ENCODE assay signal across 8 mouse cellular contexts in genomic region chrX:140956272-140956940, GRCm38 (mm10). TPM values are rescaled to one million over a fixed set of nuclear protein-coding genes. Genes with fewer than 3 reads are reported as not detected.
DNase-seq lines count a peak whose midpoint lies in the region; ATAC-seq and TF ChIP-seq lines count a peak whose summit lies in the region.

Gene Psmd10, minus strand, starts transcription at chrX:140956728.
Gene Atg4a, plus strand, starts transcription at chrX:140956907.

- H3K36me3 ChIP-seq in forebrain, embryonic 10.5 days (replicated peaks) = no peaks in the 10 kb centered on the region
- H3K36me3 ChIP-seq in heart, embryonic 15.5 days = no peaks in the 10 kb centered on the region
- no peaks in the 10 kb centered on the region for H3K36me3 ChIP-seq in liver, embryonic 14.5 days (replicated peaks; ENCODE audit: control insufficient read depth, insufficient read depth, low read depth)
- H3K36me3 ChIP-seq in neural tube, embryonic 11.5 days (ENCODE audit: control insufficient read depth, insufficient read depth, low read length) = no peaks in the 10 kb centered on the region
- H3K36me3 ChIP-seq in stomach, postnatal 0 days (ENCODE audit: control insufficient read depth, insufficient read depth, low read length) = no peaks in the 10 kb centered on the region

- peak; percentile 98 for ATAC-seq in heart, embryonic 15.5 days (replicated peaks; ENCODE audit: insufficient number of reproducible peaks, insufficient read depth, low FRiP score, low read depth)
- peak; percentile 91 for ATAC-seq in liver, embryonic 14.5 days (ENCODE audit: insufficient read depth)
- ATAC-seq in neural tube, embryonic 11.5 days (ENCODE audit: insufficient read depth, low FRiP score, low TSS enrichment) = peak; percentile 97
- ATAC-seq in stomach, postnatal 0 days (ENCODE audit: low FRiP score, low TSS enrichment) = peak; percentile 99

- peaks cover 91% of the 10 kb centered on the region for H3K27me3 ChIP-seq in forebrain, embryonic 10.5 days (ENCODE audit: poor library complexity, severe bottlenecking)
- no peaks in the 10 kb centered on the region for H3K27me3 ChIP-seq in heart, embryonic 15.5 days
- no peaks in the 10 kb centered on the region for H3K27me3 ChIP-seq in liver, embryonic 14.5 days (ENCODE audit: control insufficient read depth, insufficient read depth, low read length)
- no peaks in the 10 kb centered on the region for H3K27me3 ChIP-seq in neural tube, embryonic 11.5 days (ENCODE audit: control insufficient read depth, insufficient read depth, low read length)
- no peaks in the 10 kb centered on the region for H3K27me3 ChIP-seq in stomach, postnatal 0 days (ENCODE audit: control insufficient read depth, insufficient read depth, low read length)

- DNase-seq in CD8-positive naive resting alpha-beta T cell, adult 2 months (ENCODE audit: low read depth in 2 of 2, low spot score in 2 of 2) = peak; percentile 82 to 83
- peak; percentile 83 for DNase-seq in c-Kit-positive CD71-negative TER-119-negative erythroid progenitor cells, embryonic 14.5 days (ENCODE audit: low read depth)
- DNase-seq in forebrain, embryonic 10.5 days (ENCODE audit: extremely low spot score, low spot score) = peak; percentile 84
- peak; percentile 95 to 97 for DNase-seq in kidney, postnatal 25 days
- peak; percentile 92 to 93 (median 92) for DNase-seq in liver, embryonic 14.5 days (ENCODE audit: low read depth in 3 of 3, low spot score in 3 of 3)
- DNase-seq in neural tube, embryonic 11.5 days (ENCODE audit: low spot score) = peak; percentile 87
- DNase-seq in stomach, postnatal 0 days (ENCODE audit: low spot score) = peak; percentile 89

- no peaks in the 10 kb centered on the region for H3K9me3 ChIP-seq in forebrain, embryonic 10.5 days
- H3K9me3 ChIP-seq in heart, embryonic 15.5 days (replicated peaks) = no peaks in the 10 kb centered on the region
- H3K9me3 ChIP-seq in liver, embryonic 14.5 days (ENCODE audit: control insufficient read depth, low read length) = no peaks in the 10 kb centered on the region
- H3K9me3 ChIP-seq in neural tube, embryonic 11.5 days (ENCODE audit: control insufficient read depth, low read length) = no peaks in the 10 kb centered on the region
- no peaks in the 10 kb centered on the region for H3K9me3 ChIP-seq in stomach, postnatal 0 days (ENCODE audit: control insufficient read depth, low read length)

- H3K9ac ChIP-seq in heart, embryonic 15.5 days = peak within 1 kb of the TSS; percentile 46
- H3K9ac ChIP-seq in liver, embryonic 14.5 days (replicated peaks) = peak within 1 kb of the TSS; percentile 72
- 0 out of 2 replicates have a peak within 1 kb of the TSS, but pooled peaks have one; percentile 2 for H3K9ac ChIP-seq in neural tube, embryonic 11.5 days (ENCODE audit: low read length)
- peak within 1 kb of the TSS; percentile 53 for H3K9ac ChIP-seq in stomach, postnatal 0 days (ENCODE audit: low read length)

- peak within 1 kb of the TSS; percentile 57 for H3K4me3 ChIP-seq in forebrain, embryonic 10.5 days
- H3K4me3 ChIP-seq in heart, embryonic 15.5 days = peak within 1 kb of the TSS; percentile 62
- H3K4me3 ChIP-seq in liver, embryonic 14.5 days (ENCODE audit: insufficient read depth in 1 of 2, low read depth in 2 of 2, low read length in 2 of 2) = peak within 1 kb of the TSS; percentile 66 to 100
- peak within 1 kb of the TSS; percentile 45 for H3K4me3 ChIP-seq in neural tube, embryonic 11.5 days (ENCODE audit: low read depth, low read length)
- peak within 1 kb of the TSS; percentile 49 for H3K4me3 ChIP-seq in stomach, postnatal 0 days (ENCODE audit: low read depth, low read length)

- no peak for TF ChIP-seq EP300 in liver, embryonic 14.5 days (IDR thresholded peaks at IDR 0.05; ENCODE audit: low read depth)
- no peak for TF ChIP-seq EP300 in stomach, postnatal 0 days (optimal IDR thresholded peaks at IDR 0.05)

- H3K4me1 ChIP-seq in forebrain, embryonic 10.5 days = peaks cover 8% of the 10 kb centered on the region
- H3K4me1 ChIP-seq in heart, embryonic 15.5 days (replicated peaks) = no peaks in the 10 kb centered on the region
- peaks cover 0 to 8% of the 10 kb centered on the region in 2 experiments; a peak in 2 of 4 replicates for H3K4me1 ChIP-seq in liver, embryonic 14.5 days (replicated peaks; ENCODE audit: control insufficient read depth in 2 of 2, insufficient read depth in 2 of 2, low read length in 1 of 2)
- no peaks in the 10 kb centered on the region for H3K4me1 ChIP-seq in neural tube, embryonic 11.5 days (ENCODE audit: control insufficient read depth, insufficient read depth, low read length)
- H3K4me1 ChIP-seq in stomach, postnatal 0 days (replicated peaks; ENCODE audit: control insufficient read depth, insufficient read depth) = no peaks in the 10 kb centered on the region

- peak within 1 kb of the TSS; percentile 62 for H3K4me2 ChIP-seq in heart, embryonic 15.5 days
- H3K4me2 ChIP-seq in liver, embryonic 14.5 days (ENCODE audit: low read depth) = peak within 1 kb of the TSS; percentile 72
- peak within 1 kb of the TSS; percentile 41 for H3K4me2 ChIP-seq in neural tube, embryonic 11.5 days (ENCODE audit: low read depth)
- H3K4me2 ChIP-seq in stomach, postnatal 0 days (replicated peaks; ENCODE audit: low read depth) = peak within 1 kb of the TSS; percentile 54

- TF ChIP-seq CTCF in liver, embryonic 14.5 days (IDR thresholded peaks at IDR 0.05; ENCODE audit: low read depth) = no peak
- no peak for TF ChIP-seq CTCF in stomach, postnatal 0 days (IDR thresholded peaks at IDR 0.05; ENCODE audit: low read depth)

- peak within 1 kb of the TSS; percentile 75 for H3K27ac ChIP-seq in forebrain, embryonic 10.5 days
- peak within 1 kb of the TSS; percentile 40; the same call in 1 of the 2 replicates for H3K27ac ChIP-seq in heart, embryonic 15.5 days
- peak within 1 kb of the TSS; percentile 67 for H3K27ac ChIP-seq in liver, embryonic 14.5 days
- H3K27ac ChIP-seq in neural tube, embryonic 11.5 days (ENCODE audit: low read depth, low read length) = no peak within 1 kb of the TSS
- no peak within 1 kb of the TSS for H3K27ac ChIP-seq in stomach, postnatal 0 days (replicated peaks)

- WGBS in forebrain, embryonic 10.5 days = 17% methylated on average over 23 of the region's 23 CpGs
- 14% methylated on average over 23 of the region's 23 CpGs for WGBS in heart, embryonic 15.5 days
- 15% methylated on average over 23 of the region's 23 CpGs for WGBS in liver, embryonic 14.5 days (ENCODE audit: insufficient replicate concordance)
- WGBS in neural tube, embryonic 11.5 days = 23% methylated on average over 23 of the region's 23 CpGs
- WGBS in stomach, postnatal 0 days = 18% methylated on average over 23 of the region's 23 CpGs

RNA-seq across cellular contexts. Expression of gene Psmd10, which starts in this region (rescaled TPM):
- 50.5 and 52.3 TPM in 2 replicates for polyA plus RNA-seq in forebrain, embryonic 10.5 days (2016; fragmentation: Nextera tagmentation; extraction: Ambion mirVana)
- polyA plus RNA-seq in heart, embryonic 15.5 days (2015; fragmentation: Nextera tagmentation; extraction: Ambion mirVana) = 33.1 and 37.3 TPM in 2 replicates
- polyA plus RNA-seq in liver, embryonic 14.5 days (2012; rRNA removed) = 11.5 and 16.8 TPM in 2 replicates
- polyA plus RNA-seq in liver, embryonic 14.5 days (2014; fragmentation: Nextera tagmentation; extraction: Ambion mirVana) = 39.1 and 39.4 TPM in 2 replicates
- polyA plus RNA-seq in neural tube, embryonic 11.5 days (2014; fragmentation: Nextera tagmentation; extraction: Ambion mirVana) = 54.2 and 55.5 TPM in 2 replicates
- polyA plus RNA-seq in stomach, postnatal 0 days (2015; fragmentation: Nextera tagmentation; extraction: Ambion mirVana) = 29.8 and 32.3 TPM in 2 replicates

RNA-seq across cellular contexts. Expression of gene Atg4a, which starts in this region (rescaled TPM):
- 11.8 and 12.4 TPM in 2 replicates for polyA plus RNA-seq in forebrain, embryonic 10.5 days (2016; fragmentation: Nextera tagmentation; extraction: Ambion mirVana)
- polyA plus RNA-seq in heart, embryonic 15.5 days (2015; fragmentation: Nextera tagmentation; extraction: Ambion mirVana) = 12.9 and 13.0 TPM in 2 replicates
- 7.8 and 11.2 TPM in 2 replicates for polyA plus RNA-seq in liver, embryonic 14.5 days (2012; rRNA removed)
- polyA plus RNA-seq in liver, embryonic 14.5 days (2014; fragmentation: Nextera tagmentation; extraction: Ambion mirVana) = 27.9 and 30.6 TPM in 2 replicates
- polyA plus RNA-seq in neural tube, embryonic 11.5 days (2014; fragmentation: Nextera tagmentation; extraction: Ambion mirVana) = 17.3 and 19.0 TPM in 2 replicates
- 17.5 and 18.4 TPM in 2 replicates for polyA plus RNA-seq in stomach, postnatal 0 days (2015; fragmentation: Nextera tagmentation; extraction: Ambion mirVana)

Comparison
In these comparisons a context has a peak if more than half of its experiments do, and no peak if none do; other contexts are left out.
1. H3K27ac ChIP-seq: peak in forebrain, embryonic 10.5 days (single experiment), heart, embryonic 15.5 days (single experiment) and liver, embryonic 14.5 days (single experiment); none in neural tube, embryonic 11.5 days (single experiment) and stomach, postnatal 0 days (single experiment).
2. H3K9ac ChIP-seq: peak in every context shown above with its lines; median percentile 72 in liver, embryonic 14.5 days; 53 in stomach, postnatal 0 days; 46 in heart, embryonic 15.5 days; 2 in neural tube, embryonic 11.5 days.
3. Peak in every context shown above with its lines, with median percentiles within 50 percentile points of each other: DNase-seq, H3K4me3 ChIP-seq, ATAC-seq and H3K4me2 ChIP-seq.